Comparison of ENCODE assay signal across 10 mouse cellular contexts in genomic region chr10:36506727-36507555, GRCm38 (mm10). TPM values are rescaled to one million over a fixed set of nuclear protein-coding genes. Genes with fewer than 3 reads are reported as not detected.
DNase-seq lines count a peak whose midpoint lies in the region; ATAC-seq and TF ChIP-seq lines count a peak whose summit lies in the region.
"Had no signal": no experiment of that assay in that cellular context is flagged by ENCODE, and none has a peak within 500 bp of the region (broad histone marks: within the 10 kb centered on the region; RNA-seq: fewer than 3 reads in every experiment).

TSS of gene Hs3st5 (plus strand) at chr10:36506814.

- peaks cover 7% of the 10 kb centered on the region for H3K4me1 ChIP-seq in lung, embryonic 15.5 days
- H3K4me1 ChIP-seq in lung, adult 2 months (ENCODE audit: control insufficient read depth, insufficient read depth, low read length) = no peaks in the 10 kb centered on the region
- H3K4me1 ChIP-seq in heart, embryonic 10.5 days = peaks cover 19% of the 10 kb centered on the region
- no peaks in the 10 kb centered on the region for H3K4me1 ChIP-seq in liver, embryonic 14.5 days (replicated peaks; ENCODE audit: control insufficient read depth in 2 of 2, insufficient read depth in 2 of 2, low read length in 1 of 2)
- peaks cover 10% of the 10 kb centered on the region for H3K4me1 ChIP-seq in olfactory bulb, adult 2 months (ENCODE audit: control insufficient read depth, insufficient read depth, low read length)

- peak within 1 kb of the TSS; percentile 8 for H3K9ac ChIP-seq in lung, embryonic 15.5 days
- H3K9ac ChIP-seq in liver, embryonic 14.5 days (replicated peaks) = no peak within 1 kb of the TSS

- TF ChIP-seq EP300 in liver, embryonic 14.5 days (IDR thresholded peaks at IDR 0.05; ENCODE audit: low read depth) = no peak

- no peaks in the 10 kb centered on the region for H3K9me3 ChIP-seq in lung, embryonic 15.5 days
- no peaks in the 10 kb centered on the region for H3K9me3 ChIP-seq in heart, embryonic 10.5 days
- no peaks in the 10 kb centered on the region for H3K9me3 ChIP-seq in liver, embryonic 14.5 days (ENCODE audit: control insufficient read depth, low read length)

- H3K4me2 ChIP-seq in lung, embryonic 15.5 days = peak within 1 kb of the TSS; percentile 99
- H3K4me2 ChIP-seq in liver, embryonic 14.5 days (ENCODE audit: low read depth) = peak within 1 kb of the TSS; percentile 49

- peaks cover 45% of the 10 kb centered on the region for H3K27me3 ChIP-seq in lung, embryonic 15.5 days
- peaks cover 47% of the 10 kb centered on the region for H3K27me3 ChIP-seq in heart, embryonic 10.5 days (ENCODE audit: insufficient read depth, poor library complexity, severe bottlenecking)
- peaks cover 24% of the 10 kb centered on the region for H3K27me3 ChIP-seq in liver, embryonic 14.5 days (ENCODE audit: control insufficient read depth, insufficient read depth, low read length)

- no peaks in the 10 kb centered on the region for H3K36me3 ChIP-seq in lung, embryonic 15.5 days
- no peaks in the 10 kb centered on the region for H3K36me3 ChIP-seq in heart, embryonic 10.5 days
- H3K36me3 ChIP-seq in liver, embryonic 14.5 days (replicated peaks; ENCODE audit: control insufficient read depth, insufficient read depth, low read depth) = no peaks in the 10 kb centered on the region
- H3K36me3 ChIP-seq: G1E had no signal

- TF ChIP-seq CTCF in lung, adult 2 months (IDR thresholded peaks at IDR 0.05; ENCODE audit: insufficient read depth, low read length) = no peak
- TF ChIP-seq CTCF in liver, embryonic 14.5 days (IDR thresholded peaks at IDR 0.05; ENCODE audit: low read depth) = no peak
- TF ChIP-seq CTCF in olfactory bulb, adult 2 months (IDR thresholded peaks at IDR 0.05; ENCODE audit: insufficient read depth, low read depth, low read length) = no peak

- H3K27ac ChIP-seq in lung, embryonic 15.5 days = no peak within 1 kb of the TSS
- H3K27ac ChIP-seq in heart, embryonic 10.5 days = no peak within 1 kb of the TSS
- no peak within 1 kb of the TSS for H3K27ac ChIP-seq in liver, embryonic 14.5 days
- peak within 1 kb of the TSS; percentile 32 for H3K27ac ChIP-seq in olfactory bulb, adult 2 months (ENCODE audit: insufficient read depth, low read depth, low read length)
- H3K27ac ChIP-seq: macrophage had no signal

- peak within 1 kb of the TSS; percentile 54 for H3K4me3 ChIP-seq in lung, embryonic 15.5 days
- no peak within 1 kb of the TSS for H3K4me3 ChIP-seq in lung, adult 2 months (replicated peaks; ENCODE audit: extremely low read depth, low read depth, low read length)
- H3K4me3 ChIP-seq in heart, embryonic 10.5 days = peak within 1 kb of the TSS; percentile 75
- H3K4me3 ChIP-seq in liver, embryonic 14.5 days (ENCODE audit: insufficient read depth in 1 of 2, low read depth in 2 of 2, low read length in 2 of 2) = peak within 1 kb of the TSS; percentile 30 to 38
- peak within 1 kb of the TSS; percentile 67 for H3K4me3 ChIP-seq in olfactory bulb, adult 2 months (ENCODE audit: insufficient read depth, low read depth, low read length)

- no peak for TF ChIP-seq POLR2A in lung, adult 2 months (IDR thresholded peaks at IDR 0.05; ENCODE audit: borderline replicate concordance, extremely low read depth, low read depth, low read length)
- no peak for TF ChIP-seq POLR2A in olfactory bulb, adult 2 months (IDR thresholded peaks at IDR 0.05; ENCODE audit: insufficient read depth, low read depth, low read length)

- ATAC-seq in lung, embryonic 15.5 days (ENCODE audit: borderline replicate concordance, extremely low read depth, low FRiP score, low TSS enrichment) = peak; percentile 90
- no peak for ATAC-seq in liver, embryonic 14.5 days (ENCODE audit: insufficient read depth)

- no peak for DNase-seq in lung, adult 2 months
- DNase-seq in embryo, embryonic 11 days = peak; percentile 85
- DNase-seq in heart, embryonic 10.5 days (ENCODE audit: low spot score) = peak; percentile 75
- peak; percentile 38 for DNase-seq in layer of hippocampus, adult 11-12 months (ENCODE audit: low spot score)
- no peak for DNase-seq in liver, embryonic 14.5 days (ENCODE audit: low read depth in 3 of 3, low spot score in 3 of 3)
- DNase-seq in spleen, adult 18-20 months = no peak

- under 1% methylated on average over 67 of the region's 71 CpGs for WGBS in lung, embryonic 15.5 days
- WGBS in lung, adult 2 months = under 1% methylated on average over 69 of the region's 71 CpGs
- WGBS in heart, embryonic 10.5 days = under 1% methylated on average over 70 of the region's 71 CpGs
- under 1% methylated on average over 68 of the region's 71 CpGs for WGBS in liver, embryonic 14.5 days (ENCODE audit: insufficient replicate concordance)
- WGBS in olfactory bulb, adult 2 months = under 1% methylated on average over 71 of the region's 71 CpGs

RNA-seq across cellular contexts. Expression of gene Hs3st5, which starts in this region (rescaled TPM):
- 0.34 and 0.46 TPM in 2 replicates for polyA plus RNA-seq in lung, embryonic 15.5 days (2015; fragmentation: Nextera tagmentation; extraction: Ambion mirVana)
- polyA plus RNA-seq in lung, adult 2 months (2012; rRNA removed) = 0.08 TPM in 1 of 2 replicates, not detected in the other
- 0.07 and 0.23 TPM in 2 replicates for polyA plus RNA-seq in heart, embryonic 10.5 days (2016; fragmentation: Nextera tagmentation; extraction: Ambion mirVana)
- polyA plus RNA-seq in liver, embryonic 14.5 days (2012; rRNA removed) = 0.02 TPM in 1 of 2 replicates, not detected in the other
- polyA plus RNA-seq in liver, embryonic 14.5 days (2014; fragmentation: Nextera tagmentation; extraction: Ambion mirVana) = not detected in 2 replicates
- not detected in 2 replicates for polyA plus RNA-seq in olfactory bulb, adult 2 months (2012; ENCODE audit: insufficient read depth, insufficient read length, low replicate concordance, missing spikeins)
- polyA plus RNA-seq: G1E, macrophage had no signal

Comparison
In these comparisons a context has a peak if more than half of its experiments do, and no peak if none do; other contexts are left out.
1. Peak in ATAC-seq, H3K4me3 ChIP-seq, H3K9ac ChIP-seq and H3K4me2 ChIP-seq in lung, embryonic 15.5 days; RNA of the gene not detected or under 1 TPM.
2. Peak in DNase-seq and H3K4me3 ChIP-seq in heart, embryonic 10.5 days; RNA of the gene not detected or under 1 TPM.
3. DNase-seq: peak in embryo, embryonic 11 days (single experiment) and layer of hippocampus, adult 11-12 months (single experiment); none in lung, adult 2 months (single experiment), liver, embryonic 14.5 days (0 of 3) and spleen, adult 18-20 months (0 of 2).